Mouse (Mus musculus) T-helper 2 cell (primary cell): ENCODE data around the gene Wdr35.

Experiments used
- in situ Hi-C: fragments of 300-600 bp; cut with MboI, MseI; formaldehyde crosslinking; loops from one replicate; pipeline ENCODE4 v1.15.1; 2025; ENCODE audit warnings: high pct_unique_total_duplicates

Gene Wdr35

GRCm38 (mm10) chr12:9007146-9007545 lies 33.5 kb downstream of the Wdr35 start:
- in situ Hi-C loops = no loop called here

- in situ Hi-C loops = no loop called here
These were observed 34.1 kb downstream of the Wdr35 start for GRCm38 (mm10) chr12:9007811-9008210.

- in situ Hi-C loops = no loop called here
These were observed 36.6 kb downstream of the Wdr35 start for GRCm38 (mm10) chr12:9010311-9010710.

- in situ Hi-C loops = no loop called here
These were observed 42.7 kb downstream of the Wdr35 start for GRCm38 (mm10) chr12:9016376-9016775.

GRCm38 (mm10) chr12:9020431-9020830 lies 46.7 kb downstream of the Wdr35 start:
- in situ Hi-C loops = loop anchor here (10.0 kb wide), 1 partner anchor 816 kb away; the partner anchor contains the start of gene Ldah

GRCm38 (mm10) chr12:9020986-9021385 lies 47.3 kb downstream of the Wdr35 start:
- in situ Hi-C loops = loop anchor here (10.0 kb wide), 1 partner anchor 816 kb away; the partner anchor contains the start of gene Ldah

- in situ Hi-C loops = loop anchor here (10.0 kb wide), 1 partner anchor 818 kb away; the partner anchor contains the start of gene Ldah
These were observed 49.3 kb downstream of the Wdr35 start for GRCm38 (mm10) chr12:9023031-9023430.

GRCm38 (mm10) chr12:9024071-9024470 lies 50.4 kb downstream of the Wdr35 start:
- in situ Hi-C loops = loop anchor here (10.0 kb wide), 1 partner anchor 819 kb away; the partner anchor contains the start of gene Ldah

GRCm38 (mm10) chr12:9024736-9025135 lies 51.0 kb downstream of the Wdr35 start:
- in situ Hi-C loops = loop anchor here (10.0 kb wide), 1 partner anchor 820 kb away; the partner anchor contains the start of gene Ldah

- in situ Hi-C loops = loop anchor here (10.0 kb wide), 1 partner anchor 822 kb away; the partner anchor contains the start of gene Ldah
These were observed 53.2 kb downstream of the Wdr35 start for GRCm38 (mm10) chr12:9026843-9027242.

- in situ Hi-C loops = loop anchor here (10.0 kb wide), 1 partner anchor 824 kb away; the partner anchor contains the start of gene Ldah
These were observed 55.1 kb downstream of the Wdr35 start for GRCm38 (mm10) chr12:9028816-9029215.

- in situ Hi-C loops = loop anchor here (10.0 kb wide), 1 partner anchor 825 kb away; the partner anchor contains the start of gene Ldah
These were observed 55.8 kb downstream of the Wdr35 start for GRCm38 (mm10) chr12:9029506-9029887.

- in situ Hi-C loops = loop anchor here (10.0 kb wide), 1 partner anchor 825 kb away; the partner anchor contains the start of gene Ldah
These were observed 56.4 kb downstream of the Wdr35 start, which contains the start of gene Ttc32 for GRCm38 (mm10) chr12:9029888-9030723. Gene Ttc32 (plus strand): TSS chr12:9029997.

GRCm38 (mm10) chr12:9031166-9031565 lies 57.5 kb downstream of the Wdr35 start:
- in situ Hi-C loops = no loop called here

- in situ Hi-C loops = no loop called here
These were observed 59.4 kb downstream of the Wdr35 start for GRCm38 (mm10) chr12:9033140-9033539.

GRCm38 (mm10) chr12:9036409-9036808 lies 62.7 kb downstream of the Wdr35 start:
- in situ Hi-C loops = no loop called here

- in situ Hi-C loops = no loop called here
These were observed 66.5 kb downstream of the Wdr35 start for GRCm38 (mm10) chr12:9040177-9040576.

GRCm38 (mm10) chr12:9040686-9041085 lies 67.0 kb downstream of the Wdr35 start:
- in situ Hi-C loops = no loop called here

GRCm38 (mm10) chr12:9042316-9042715 lies 68.6 kb downstream of the Wdr35 start:
- in situ Hi-C loops = no loop called here

- in situ Hi-C loops = no loop called here
These were observed 69.1 kb downstream of the Wdr35 start for GRCm38 (mm10) chr12:9042759-9043158.

GRCm38 (mm10) chr12:9044666-9045065 lies 71.0 kb downstream of the Wdr35 start:
- in situ Hi-C loops = loop anchor here (5.0 kb wide), 1 partner anchor 1393 kb away; no protein-coding TSS in a partner anchor

GRCm38 (mm10) chr12:9046674-9047073 lies 73.0 kb downstream of the Wdr35 start:
- in situ Hi-C loops = loop anchor here (5.0 kb wide), 1 partner anchor 1391 kb away; no protein-coding TSS in a partner anchor
